Mouse (Mus musculus) kidney, adult 2 months (tissue): Measurements from ENCODE around the gene Hemk1.

Source experiments
- CTCF ChIP-seq: fragments of 200-500 bp; conservative IDR thresholded peaks from 2 replicates; pipeline ENCODE4 v1.5.1; 2011; ENCODE audit warnings: low read depth, mild to moderate bottlenecking, control low read depth, low read length, moderate library complexity, mixed read lengths; ENCODE audit not compliant: insufficient read depth, insufficient read length
- POLR2A ChIP-seq: fragments of 200-500 bp; IDR thresholded peaks from one replicate; pipeline ENCODE4 v1.6.1; 2011; ENCODE audit warnings: low read depth, low read length, control low read depth

- TF ChIP-seq CTCF (no peak), POLR2A (no peak)
Measured at GRCm38 (mm10) chr9:107344027-107344426, 5.9 kb upstream of the Hemk1 start.
